Mouse (Mus musculus) induced T-regulatory cell, adult 2 months (primary cell): ENCODE results near the gene Gm5485.

Experiments
- DNase-seq: peaks from one replicate; pipeline ENCODE4 v3.0.0-alpha.2; 2012; ENCODE audit warnings: low read depth

Gene Gm5485

DNA sequence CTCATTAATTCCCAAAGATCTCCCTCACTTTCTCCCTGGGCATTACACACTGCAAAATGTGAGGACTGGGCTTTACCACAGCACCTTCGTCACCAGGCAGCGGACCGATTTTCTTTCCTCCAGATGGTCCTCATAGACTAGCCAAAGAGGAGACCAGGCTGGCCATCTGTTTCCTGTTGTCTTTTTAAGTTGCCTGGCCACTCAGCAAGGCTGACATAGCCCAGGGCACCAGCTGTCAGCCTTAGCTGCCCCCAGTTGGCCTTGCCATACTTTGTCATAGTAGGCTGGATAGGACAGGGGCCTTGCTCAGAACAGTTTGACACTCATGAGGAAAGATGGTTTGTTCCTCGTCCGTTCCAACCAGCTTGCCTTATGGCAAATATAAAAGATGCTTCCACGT is 39.8 kb downstream of the Gm5485 start:
- DNase-seq = no peak

DNA sequence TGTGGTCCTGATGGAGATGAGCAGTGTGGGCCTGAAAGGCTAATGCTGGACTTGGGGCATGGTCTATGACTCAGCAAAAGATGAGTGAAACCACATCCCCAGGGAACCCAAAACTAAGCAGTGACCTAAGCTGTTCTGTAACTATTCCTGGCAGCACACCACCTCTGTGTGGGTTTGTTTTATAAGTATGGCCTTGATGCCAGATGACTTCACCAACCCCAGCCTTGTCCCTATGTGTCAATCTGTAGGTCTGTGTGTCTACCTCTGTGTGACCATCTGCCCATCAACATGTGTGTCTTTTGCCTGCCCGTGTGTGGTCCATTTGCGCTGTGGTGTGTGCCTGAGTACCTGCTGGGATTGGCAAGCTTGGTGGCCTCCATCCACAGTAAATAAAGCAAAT is 44.1 kb downstream of the Gm5485 start:
- no peak for DNase-seq

GRCm38 (mm10) chr16:48366801-48367200 is 45.4 kb downstream of the Gm5485 start:
- peak; percentile 19 for DNase-seq

- no peak for DNase-seq
Observed at GRCm38 (mm10) chr16:48360887-48361286, 51.3 kb downstream of the Gm5485 start.

DNA sequence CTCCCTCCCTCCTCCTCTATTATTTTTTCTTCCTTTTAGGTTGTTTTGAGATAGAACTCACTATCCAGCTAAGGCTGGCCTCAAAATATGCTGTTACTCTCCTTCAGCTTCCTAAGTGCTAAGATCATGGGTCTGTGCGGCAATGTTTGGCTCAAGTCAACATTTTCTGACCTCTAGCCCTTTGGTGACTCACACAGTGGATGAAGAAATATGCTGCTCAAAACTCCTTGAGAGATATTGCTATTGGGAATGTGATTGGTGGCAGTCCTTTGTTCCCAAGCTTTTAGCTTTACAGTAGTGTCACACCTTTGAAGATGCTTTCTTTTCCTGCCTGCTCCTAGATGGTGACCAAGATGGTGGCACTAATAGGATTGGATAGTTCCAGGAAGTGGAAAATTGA is 55.8 kb downstream of the Gm5485 start:
- no peak for DNase-seq

GRCm38 (mm10) chr16:48355716-48356115 is 56.5 kb downstream of the Gm5485 start:
- DNase-seq = no peak
